Mouse (Mus musculus) heart, adult 9 months (tissue): ENCODE measurements around the gene Calcb.
"Not testable (repeated sequence)": the region's sequence is repeated elsewhere in the genome, so short reads cannot be mapped to it uniquely, and the experiment has no call there.

Source experiments
- DNase-seq, 2 experiments: peaks; one replicate each; pipeline ENCODE4 v3.0.0; 2022; ENCODE audit warnings: low spot score in 2 of 2

Gene Calcb

DNA sequence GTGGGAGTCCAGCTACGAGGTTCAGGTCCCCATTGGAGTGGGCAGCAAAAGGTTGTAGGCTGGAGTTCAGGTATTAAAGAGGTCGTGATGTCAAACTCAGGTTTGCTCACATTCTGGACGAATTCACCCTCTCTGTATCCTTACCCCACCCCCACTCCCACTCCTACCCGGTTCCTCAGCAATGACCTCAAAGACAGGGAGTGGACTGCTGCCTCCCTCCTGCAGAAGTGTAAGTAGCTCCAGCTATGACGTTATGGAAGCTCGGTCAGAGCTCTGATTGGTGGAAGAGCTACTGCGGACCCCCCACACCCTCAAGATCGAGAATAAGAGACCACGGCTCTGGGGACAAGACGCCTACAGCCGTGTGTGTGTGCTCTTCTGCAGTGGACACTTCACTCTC is at the start of gene Calcb:
TSS of gene Calcb (plus strand) at position 344 of the 400 bp plus-strand sequence.
- DNase-seq: no peak

- DNase-seq: no peak
Measured at GRCm38 (mm10) chr7:114671405-114671804, 47.0 kb upstream of the Calcb start.

- DNase-seq: no peak
Measured at GRCm38 (mm10) chr7:114672697-114673096, 45.7 kb upstream of the Calcb start.

DNA sequence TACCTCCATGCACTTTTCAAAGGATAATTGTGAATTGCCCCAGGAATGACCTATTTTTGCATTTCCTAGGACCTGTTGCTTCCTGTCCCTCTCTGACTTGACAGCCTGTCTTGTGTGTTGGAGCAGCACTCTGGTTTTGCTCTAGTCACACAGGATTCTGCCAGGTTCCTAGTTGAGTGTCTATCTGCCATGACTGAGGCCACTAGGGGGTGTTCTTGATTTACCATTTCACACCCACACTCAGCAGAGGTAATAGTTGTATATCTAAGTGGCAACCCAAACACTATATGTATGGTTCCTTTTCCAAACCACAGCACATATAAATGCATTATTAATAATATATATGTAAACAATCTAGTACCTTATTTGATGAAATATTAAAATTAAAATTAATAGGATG is 26.1 kb upstream of the Calcb start:
- no peak for DNase-seq

DNA sequence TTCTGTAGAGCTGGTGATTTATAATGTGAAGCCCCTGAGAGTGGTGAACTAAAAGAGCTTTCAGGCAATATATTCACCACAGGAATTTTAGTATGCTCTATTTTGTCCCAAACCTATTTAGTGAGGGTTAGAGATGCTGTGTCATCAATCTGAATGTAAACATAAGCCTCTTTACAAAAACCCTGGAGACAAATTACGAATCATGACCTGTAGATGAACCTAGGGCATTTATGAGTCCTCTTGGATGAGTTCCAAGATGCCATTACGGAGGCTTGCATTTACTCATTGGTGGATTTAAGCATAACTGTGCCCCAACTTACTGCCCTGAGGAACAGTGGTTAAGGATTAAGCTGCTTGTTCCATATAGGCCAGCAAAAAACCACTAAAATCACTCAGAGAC is 17.6 kb upstream of the Calcb start:
- no peak for DNase-seq

- no peak for DNase-seq
Measured at GRCm38 (mm10) chr7:114706716-114707115, 11.7 kb upstream of the Calcb start.

- no peak for DNase-seq
Measured at GRCm38 (mm10) chr7:114707398-114707797, 11.0 kb upstream of the Calcb start.

DNA sequence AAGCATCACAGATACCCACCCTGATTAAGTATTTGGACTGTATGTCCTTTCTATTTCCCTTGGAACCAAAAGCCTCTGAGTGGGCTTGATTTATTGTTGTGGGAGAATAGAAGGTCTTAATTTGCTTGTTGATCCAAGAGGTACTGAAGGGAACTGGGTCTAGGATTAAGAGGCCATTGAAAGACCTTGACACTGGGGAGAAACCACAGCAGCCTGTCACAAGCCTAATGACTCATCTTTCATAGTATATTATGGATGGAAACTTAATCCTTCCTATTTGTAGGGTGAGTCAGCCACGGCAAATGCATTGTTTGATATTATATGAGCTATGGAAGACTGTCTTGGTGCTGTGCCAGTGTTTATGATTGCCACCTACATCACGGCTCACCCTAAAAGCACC is 8.0 kb upstream of the Calcb start:
- DNase-seq: no peak

DNA sequence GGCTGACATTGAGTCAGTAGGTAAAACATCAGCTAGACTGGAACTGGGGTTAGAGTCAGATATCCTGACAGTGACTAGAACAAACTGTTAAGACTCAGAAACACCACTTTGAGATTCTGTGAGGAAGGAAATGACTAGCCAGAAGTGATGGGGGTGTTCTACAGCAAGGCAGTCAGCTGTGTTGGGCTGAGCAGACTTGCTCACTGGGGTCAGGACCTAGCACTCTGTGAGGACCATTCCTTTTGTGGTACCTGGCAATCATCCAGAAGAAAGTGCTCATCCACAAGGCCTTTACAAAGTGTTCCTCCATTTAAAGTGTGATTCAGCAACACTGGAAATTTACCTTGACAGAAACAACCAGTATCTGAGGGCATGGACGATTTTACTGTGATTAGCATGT is 5.9 kb upstream of the Calcb start:
- DNase-seq: no peak

- no peak for DNase-seq
Measured at GRCm38 (mm10) chr7:114719381-114720131, 1.1 kb downstream of the Calcb start.

DNA sequence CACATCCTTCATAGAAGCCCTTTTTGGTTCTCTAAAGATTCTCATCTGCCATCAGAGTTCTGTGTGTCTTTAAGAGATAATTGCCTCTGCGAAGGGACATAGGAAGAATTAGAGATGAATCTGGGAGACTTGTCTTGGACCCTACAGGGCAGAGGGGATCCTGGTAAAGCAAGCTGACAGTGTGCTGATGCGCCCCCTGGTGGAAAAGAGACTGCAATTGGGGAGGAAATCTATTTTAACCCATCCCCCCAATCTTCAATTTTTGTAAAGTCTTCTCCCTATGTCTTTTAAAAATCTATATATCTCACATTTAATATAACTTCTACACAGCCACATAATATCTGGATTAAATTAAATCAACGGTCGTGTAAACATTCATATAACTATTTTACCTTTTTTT is 11.3 kb downstream of the Calcb start:
- not testable (repeated sequence) for DNase-seq

DNA sequence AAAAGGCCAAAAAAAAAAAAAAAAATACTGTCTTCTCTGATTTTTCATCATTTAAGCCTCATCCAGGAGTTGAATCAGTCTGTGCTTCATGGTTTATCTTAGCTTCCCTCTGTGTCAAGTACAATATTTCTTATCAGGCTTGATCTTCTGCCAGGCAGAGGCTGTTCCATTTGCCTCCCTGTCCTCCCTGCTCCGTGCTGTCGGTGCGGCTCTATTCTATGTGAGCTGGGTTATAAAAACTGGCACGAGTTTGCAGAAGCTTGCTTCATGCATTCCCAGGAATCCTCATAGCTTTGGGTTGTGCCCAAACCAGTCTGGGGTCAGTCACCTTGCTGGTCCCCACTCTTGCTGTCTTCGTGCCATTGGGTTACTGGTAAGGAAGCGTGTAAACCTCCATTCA is 12.7 kb downstream of the Calcb start:
- DNase-seq: no peak

- not testable (repeated sequence) for DNase-seq
Measured at GRCm38 (mm10) chr7:114731700-114732099, 13.3 kb downstream of the Calcb start.

GRCm38 (mm10) chr7:114736256-114736655 is 17.8 kb downstream of the Calcb start:
- no peak for DNase-seq

GRCm38 (mm10) chr7:114738166-114738565 is 19.7 kb downstream of the Calcb start:
- DNase-seq: no peak

DNA sequence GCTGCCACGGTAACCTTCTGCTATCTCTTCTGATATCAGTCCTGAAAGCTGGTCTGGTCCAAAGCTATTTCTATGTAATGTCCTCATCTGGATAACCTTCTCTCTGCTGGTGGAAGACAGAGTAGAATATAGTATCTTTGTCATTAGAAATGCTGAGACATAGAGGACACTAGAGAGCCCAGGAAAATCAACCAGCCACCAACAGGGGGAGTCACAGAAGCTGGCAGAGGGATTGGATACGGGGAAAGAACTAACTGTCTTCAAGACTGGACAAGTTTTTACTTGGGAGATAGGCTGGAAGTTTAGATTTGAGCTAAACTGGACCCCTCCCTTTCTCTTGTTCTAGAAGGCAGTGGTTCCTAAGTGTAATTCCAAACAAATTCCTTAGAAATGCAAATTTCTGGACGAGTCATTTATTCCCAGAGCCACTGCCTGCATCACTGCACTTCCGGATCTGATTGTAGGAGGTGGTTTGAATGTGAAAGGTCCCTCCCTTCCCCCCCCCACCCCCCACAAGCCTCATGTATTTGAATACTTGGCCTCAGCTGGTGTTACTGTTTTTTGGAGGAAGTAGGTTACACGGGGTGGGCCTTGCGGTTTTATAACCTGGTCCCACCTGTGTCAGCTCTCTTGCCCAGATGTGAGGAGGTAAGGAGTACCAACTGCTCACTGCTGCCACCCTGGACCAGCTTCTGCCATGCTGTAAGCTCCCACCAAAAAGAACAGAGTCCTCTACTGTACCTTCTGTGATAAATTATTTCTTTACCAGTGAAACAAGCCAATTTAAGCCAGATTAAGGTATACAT is 22.1 kb downstream of the Calcb start:
- DNase-seq: no peak

GRCm38 (mm10) chr7:114743022-114743780 is 24.8 kb downstream of the Calcb start, which contains the start of gene Insc:
Insc (plus strand) TSS chr7:114743694.
- DNase-seq: no peak

- no peak for DNase-seq
Measured at GRCm38 (mm10) chr7:114744639-114745245, 26.3 kb downstream of the Calcb start.

GRCm38 (mm10) chr7:114745481-114746271 is 27.2 kb downstream of the Calcb start:
- DNase-seq: no peak

- no peak for DNase-seq
Measured at GRCm38 (mm10) chr7:114747596-114747995, 29.2 kb downstream of the Calcb start.

GRCm38 (mm10) chr7:114748239-114748638 is 29.8 kb downstream of the Calcb start:
- no peak for DNase-seq
